Mouse (Mus musculus) thymus, adult 2 months (tissue): ENCODE measurements at regions not wholly inside any gene's neighbourhood (a gene's known extent, or its start where the extent isn't known, plus 50 kb on each side); places are given as distances from the start of the nearest gene placed in this dataset.

ENCODE experiments used
- CTCF ChIP-seq: fragments of 200-500 bp; IDR thresholded peaks from 2 replicates; pipeline ENCODE4 v1.5.1; 2012; ENCODE audit warnings: mild to moderate bottlenecking, control low read depth, low read length, moderate library complexity, borderline replicate concordance; ENCODE audit not compliant: control insufficient read depth, poor library complexity, insufficient read depth; ENCODE audit errors: extremely low read depth
- POLR2A ChIP-seq: fragments of 200-500 bp; IDR thresholded peaks from 2 replicates; pipeline ENCODE4 v1.6.1; 2012; ENCODE audit warnings: mild to moderate bottlenecking, low read length, control low read depth, moderate library complexity; ENCODE audit not compliant: control insufficient read depth, poor library complexity, insufficient read depth; ENCODE audit errors: extremely low read depth

DNA sequence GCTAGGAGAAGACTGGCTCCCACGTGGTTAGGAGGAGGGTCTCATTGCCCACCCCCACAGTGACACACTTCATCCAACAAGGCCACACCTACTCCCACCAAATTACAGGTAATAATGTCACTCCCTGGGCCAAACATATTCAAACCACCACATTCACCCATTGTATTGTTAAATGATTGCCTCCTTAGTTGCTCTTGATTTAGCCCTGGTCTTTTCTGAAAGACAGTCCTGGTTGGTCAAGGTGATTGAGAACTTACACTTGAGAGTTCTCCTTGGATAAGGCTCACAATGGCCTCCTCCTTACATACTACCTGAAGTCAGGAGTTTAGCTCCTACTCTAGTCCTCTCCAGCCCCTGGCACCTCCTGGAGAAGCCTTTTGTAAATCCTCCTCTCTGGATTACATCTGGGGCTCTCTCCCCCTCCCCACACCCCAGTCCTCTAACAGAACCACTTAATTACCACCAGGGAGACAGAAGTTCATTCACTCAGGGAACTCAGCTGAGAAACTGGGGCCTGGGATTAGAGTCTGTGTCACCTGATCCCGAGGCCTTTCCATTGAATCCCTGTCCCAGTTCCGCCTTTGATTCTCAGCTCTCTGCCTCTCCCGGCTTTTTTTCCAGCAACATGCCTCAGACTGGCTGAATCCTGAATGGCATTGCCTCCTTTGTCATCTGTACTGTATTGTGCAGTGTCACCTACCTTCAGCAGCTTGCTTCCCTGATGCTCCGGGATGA lies 122.3 kb upstream of the Tle3 start:
- TF ChIP-seq POLR2A (no peak), CTCF (no peak)
